Mouse (Mus musculus) bone marrow macrophage, adult 2 months (primary cell): Measurements from ENCODE around the gene Pim3.

ENCODE experiments used
- CTCF ChIP-seq: IDR thresholded peaks from 2 replicates; pipeline ENCODE4 v1.5.1; 2012; ENCODE audit warnings: low read depth, mild to moderate bottlenecking, low read length, moderate library complexity
- POLR2A ChIP-seq: IDR thresholded peaks from 2 replicates; pipeline ENCODE4 v1.6.1; 2012; ENCODE audit warnings: mild to moderate bottlenecking, low read depth, low read length, borderline replicate concordance

- no peak for TF ChIP-seq CTCF
- TF ChIP-seq POLR2A: no peak
Measured at GRCm38 (mm10) chr15:88854119-88854968, 7.6 kb upstream of the Pim3 start.
